Mouse (Mus musculus): ENCODE results near the gene Nfia. TPM values are rescaled to one million over a fixed set of nuclear protein-coding genes. Genes with fewer than 3 reads are reported as not detected.

The Nfia gene
- total RNA-seq, 1 experiment: 0.27 TPM

DNA sequence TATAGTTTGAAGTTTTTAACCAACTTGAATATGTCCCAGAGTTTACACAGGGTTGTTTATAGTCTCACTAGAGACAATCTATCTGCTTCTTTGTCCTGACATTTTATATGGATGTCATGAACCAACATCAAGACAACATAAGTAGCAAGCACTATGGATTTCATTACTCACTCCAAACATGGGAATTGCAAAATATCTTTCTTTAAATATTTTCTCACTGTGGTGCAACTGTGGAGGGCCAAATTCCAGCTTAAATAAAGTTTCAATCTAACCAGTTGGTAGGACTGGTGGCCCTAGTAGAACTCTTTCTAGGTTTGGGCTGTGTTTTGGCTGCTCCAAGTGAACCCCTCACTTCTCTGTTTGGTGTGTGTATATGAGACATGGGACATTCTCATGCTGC, 43.5 kb downstream of the Nfia start:
- in situ Hi-C loops (cut with MboI; ENCODE audit: low sequenced_read_pairs in 2 of 2, unreplicated experiment in 2 of 2): no loop called here

DNA sequence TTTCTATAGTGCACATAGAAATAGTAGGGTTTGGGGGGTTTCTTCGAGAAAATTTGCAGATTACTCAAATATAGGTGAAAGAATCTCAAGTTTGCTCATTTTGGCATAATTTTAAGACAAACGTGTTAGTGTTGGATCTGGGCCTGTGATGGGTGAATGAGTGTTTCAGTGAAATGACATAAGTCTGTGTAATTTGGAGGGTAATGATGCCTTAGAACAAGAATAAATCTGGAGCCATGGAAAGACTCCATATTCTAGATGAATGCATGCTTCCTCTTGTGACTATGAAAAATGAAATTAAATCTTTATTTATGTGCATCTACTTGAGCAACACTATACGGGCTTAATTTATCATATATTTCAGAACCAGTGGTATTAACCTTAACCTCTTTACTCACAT, 44.2 kb downstream of the Nfia start:
- H3K9me3 ChIP-seq (ENCODE audit: control insufficient read depth, insufficient read depth, low read depth, low read length): no peaks in the 10 kb centered on the region
- H3K36me3 ChIP-seq (ENCODE audit: control insufficient read depth, insufficient read depth, low read length, poor library complexity, severe bottlenecking): no peaks in the 10 kb centered on the region
- H3K4me1 ChIP-seq (ENCODE audit: control insufficient read depth in 2 of 2, insufficient read depth in 2 of 2, low read length in 2 of 2, poor library complexity in 1 of 2): no peaks in the 10 kb centered on the region
- H3K4me3 ChIP-seq (ENCODE audit: insufficient read depth in 1 of 2, low read depth in 1 of 2, low read length in 2 of 2, poor library complexity in 1 of 2, severe bottlenecking in 1 of 2): no peak overlapping the region
- in situ Hi-C loops (cut with MboI; ENCODE audit: low sequenced_read_pairs in 2 of 2, unreplicated experiment in 2 of 2): no loop called here
- no peak for TF ChIP-seq ZC3H11A (IDR thresholded peaks at IDR 0.05; ENCODE audit: borderline replicate concordance, low read depth, low read length)
- TF ChIP-seq CHD2 (IDR thresholded peaks at IDR 0.05; ENCODE audit: low read depth, low read length): no peak
- no peak for TF ChIP-seq ZNF384 (IDR thresholded peaks at IDR 0.05; ENCODE audit: low read depth, low read length)
- TF ChIP-seq MAFK (IDR thresholded peaks at IDR 0.05; ENCODE audit: insufficient read depth, low read depth, low read length): no peak
- TF ChIP-seq HCFC1 (IDR thresholded peaks at IDR 0.05; ENCODE audit: borderline replicate concordance, insufficient read depth, low read length): no peak
- no peak overlapping the region for H3K9ac ChIP-seq (ENCODE audit: insufficient read depth, low read depth, low read length, poor library complexity, severe bottlenecking)
- no peak overlapping the region for H3K27ac ChIP-seq (ENCODE audit: insufficient read depth, low read depth, low read length, poor library complexity, severe bottlenecking)
- no peak for DNase-seq (ENCODE audit: low read depth, low spot score)

More for the DNA sequence above, 43.5 kb downstream of the Nfia start:
- Histone ChIP-seq H3K36me3 (ENCODE audit: control insufficient read depth, insufficient read depth, low read length, poor library complexity, severe bottlenecking) (no peaks in the 10 kb centered on the region), H3K9ac (ENCODE audit: insufficient read depth, low read depth, low read length, poor library complexity, severe bottlenecking) (no peak overlapping the region), H3K4me3 (ENCODE audit: insufficient read depth in 1 of 2, low read depth in 1 of 2, low read length in 2 of 2, poor library complexity in 1 of 2, severe bottlenecking in 1 of 2) (no peak overlapping the region), H3K27ac (ENCODE audit: insufficient read depth, low read depth, low read length, poor library complexity, severe bottlenecking) (no peak overlapping the region), H3K9me3 (ENCODE audit: control insufficient read depth, insufficient read depth, low read depth, low read length) (no peaks in the 10 kb centered on the region), H3K4me1 (ENCODE audit: control insufficient read depth in 2 of 2, insufficient read depth in 2 of 2, low read length in 2 of 2, poor library complexity in 1 of 2) (no peaks in the 10 kb centered on the region)
- no peak for TF ChIP-seq ZNF384 (IDR thresholded peaks at IDR 0.05; ENCODE audit: low read depth, low read length)
- no peak for TF ChIP-seq ZC3H11A (IDR thresholded peaks at IDR 0.05; ENCODE audit: borderline replicate concordance, low read depth, low read length)
- no peak for TF ChIP-seq HCFC1 (IDR thresholded peaks at IDR 0.05; ENCODE audit: borderline replicate concordance, insufficient read depth, low read length)
- TF ChIP-seq CHD2 (IDR thresholded peaks at IDR 0.05; ENCODE audit: low read depth, low read length): no peak
- no peak for TF ChIP-seq MAFK (IDR thresholded peaks at IDR 0.05; ENCODE audit: insufficient read depth, low read depth, low read length)
- no peak for DNase-seq (ENCODE audit: low read depth, low spot score)

DNA sequence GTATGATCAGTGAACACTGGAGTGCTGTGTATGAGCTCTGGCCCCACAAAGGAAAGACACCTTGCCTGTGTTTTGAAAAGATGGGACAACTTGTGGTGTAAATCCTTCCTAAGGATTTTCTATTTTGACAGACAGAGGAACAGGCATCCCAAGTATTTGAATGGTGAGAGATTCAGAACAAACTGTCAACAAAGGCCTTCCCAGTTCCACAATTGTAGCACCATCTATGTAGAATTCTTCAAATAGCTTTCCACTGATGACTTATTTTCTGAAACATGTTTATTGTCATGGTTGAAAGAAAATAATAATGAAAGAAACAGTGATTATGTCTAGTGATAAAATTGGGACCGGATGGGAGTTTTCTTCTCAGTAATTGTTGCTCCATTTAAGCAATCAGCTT, 45.2 kb downstream of the Nfia start:
- TF ChIP-seq ZNF384 (IDR thresholded peaks at IDR 0.05; ENCODE audit: low read depth, low read length) (no peak), MAFK (IDR thresholded peaks at IDR 0.05; ENCODE audit: insufficient read depth, low read depth, low read length) (no peak), HCFC1 (IDR thresholded peaks at IDR 0.05; ENCODE audit: borderline replicate concordance, insufficient read depth, low read length) (no peak), ZC3H11A (IDR thresholded peaks at IDR 0.05; ENCODE audit: borderline replicate concordance, low read depth, low read length) (no peak), CHD2 (IDR thresholded peaks at IDR 0.05; ENCODE audit: low read depth, low read length) (no peak)
- Histone ChIP-seq H3K4me3 (ENCODE audit: insufficient read depth in 1 of 2, low read depth in 1 of 2, low read length in 2 of 2, poor library complexity in 1 of 2, severe bottlenecking in 1 of 2) (no peak overlapping the region), H3K27ac (ENCODE audit: insufficient read depth, low read depth, low read length, poor library complexity, severe bottlenecking) (no peak overlapping the region), H3K9ac (ENCODE audit: insufficient read depth, low read depth, low read length, poor library complexity, severe bottlenecking) (no peak overlapping the region), H3K4me1 (ENCODE audit: control insufficient read depth in 2 of 2, insufficient read depth in 2 of 2, low read length in 2 of 2, poor library complexity in 1 of 2) (no peaks in the 10 kb centered on the region), H3K9me3 (ENCODE audit: control insufficient read depth, insufficient read depth, low read depth, low read length) (no peaks in the 10 kb centered on the region), H3K36me3 (ENCODE audit: control insufficient read depth, insufficient read depth, low read length, poor library complexity, severe bottlenecking) (no peaks in the 10 kb centered on the region)
- no peak for DNase-seq (ENCODE audit: low read depth, low spot score)
- in situ Hi-C loops (cut with MboI; ENCODE audit: low sequenced_read_pairs in 2 of 2, unreplicated experiment in 2 of 2): no loop called here

DNA sequence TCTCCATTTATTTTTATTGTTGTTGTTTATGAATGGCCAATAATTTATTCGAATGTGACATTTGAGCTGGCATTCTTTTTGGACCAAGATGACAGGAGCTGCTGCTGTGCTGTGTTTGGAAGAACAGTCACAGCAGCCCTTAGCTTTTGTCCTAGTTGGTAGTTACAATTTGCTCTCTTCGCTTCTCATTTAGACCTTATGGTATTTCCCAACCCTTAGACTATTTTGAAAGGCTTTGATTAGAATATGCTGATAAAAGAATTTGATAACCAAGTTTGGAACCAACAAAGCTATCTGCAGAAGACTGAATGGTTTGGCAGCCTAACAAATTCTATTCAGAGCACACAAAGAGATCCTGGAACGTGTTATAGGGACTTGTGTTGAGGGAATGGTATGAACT, 46.0 kb downstream of the Nfia start:
- Histone ChIP-seq H3K4me1 (ENCODE audit: control insufficient read depth in 2 of 2, insufficient read depth in 2 of 2, low read length in 2 of 2, poor library complexity in 1 of 2) (no peaks in the 10 kb centered on the region), H3K4me3 (ENCODE audit: insufficient read depth in 1 of 2, low read depth in 1 of 2, low read length in 2 of 2, poor library complexity in 1 of 2, severe bottlenecking in 1 of 2) (no peak overlapping the region), H3K9me3 (ENCODE audit: control insufficient read depth, insufficient read depth, low read depth, low read length) (no peaks in the 10 kb centered on the region), H3K36me3 (ENCODE audit: control insufficient read depth, insufficient read depth, low read length, poor library complexity, severe bottlenecking) (no peaks in the 10 kb centered on the region), H3K27ac (ENCODE audit: insufficient read depth, low read depth, low read length, poor library complexity, severe bottlenecking) (no peak overlapping the region), H3K9ac (ENCODE audit: insufficient read depth, low read depth, low read length, poor library complexity, severe bottlenecking) (no peak overlapping the region)
- DNase-seq (ENCODE audit: low read depth, low spot score): no peak
- in situ Hi-C loops (cut with MboI; ENCODE audit: low sequenced_read_pairs in 2 of 2, unreplicated experiment in 2 of 2): no loop called here
- TF ChIP-seq HCFC1 (IDR thresholded peaks at IDR 0.05; ENCODE audit: borderline replicate concordance, insufficient read depth, low read length) (no peak), ZNF384 (IDR thresholded peaks at IDR 0.05; ENCODE audit: low read depth, low read length) (no peak), ZC3H11A (IDR thresholded peaks at IDR 0.05; ENCODE audit: borderline replicate concordance, low read depth, low read length) (no peak), CHD2 (IDR thresholded peaks at IDR 0.05; ENCODE audit: low read depth, low read length) (no peak), MAFK (IDR thresholded peaks at IDR 0.05; ENCODE audit: insufficient read depth, low read depth, low read length) (no peak)

DNA sequence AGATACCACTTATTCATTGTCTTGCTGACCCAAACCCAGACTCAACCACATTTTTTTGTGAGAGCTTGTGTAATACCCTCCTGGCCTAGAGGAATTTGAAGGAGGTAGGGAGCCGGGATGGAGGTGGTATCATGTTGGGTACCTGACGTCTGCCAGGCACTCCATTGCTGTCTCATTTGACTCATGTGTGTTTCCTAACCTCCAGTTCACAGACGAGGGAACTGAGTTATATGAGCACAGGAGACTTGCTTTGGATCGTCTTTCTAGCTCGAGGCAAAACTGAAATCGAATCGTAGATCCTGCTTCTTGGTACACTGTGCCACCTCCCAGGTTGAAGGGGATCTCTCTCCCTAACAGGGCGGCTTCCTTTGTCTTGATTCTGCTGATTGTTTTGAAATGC, 46.6 kb downstream of the Nfia start:
- no peaks in the 10 kb centered on the region for H3K4me1 ChIP-seq (ENCODE audit: control insufficient read depth in 2 of 2, insufficient read depth in 2 of 2, low read length in 2 of 2, poor library complexity in 1 of 2)
- H3K4me3 ChIP-seq (ENCODE audit: insufficient read depth in 1 of 2, low read depth in 1 of 2, low read length in 2 of 2, poor library complexity in 1 of 2, severe bottlenecking in 1 of 2): no peak overlapping the region
- no peak for DNase-seq (ENCODE audit: low read depth, low spot score)
- in situ Hi-C loops (cut with MboI; ENCODE audit: low sequenced_read_pairs in 2 of 2, unreplicated experiment in 2 of 2): no loop called here
- H3K27ac ChIP-seq (ENCODE audit: insufficient read depth, low read depth, low read length, poor library complexity, severe bottlenecking): no peak overlapping the region
- no peak overlapping the region for H3K9ac ChIP-seq (ENCODE audit: insufficient read depth, low read depth, low read length, poor library complexity, severe bottlenecking)
- no peaks in the 10 kb centered on the region for H3K9me3 ChIP-seq (ENCODE audit: control insufficient read depth, insufficient read depth, low read depth, low read length)
- no peaks in the 10 kb centered on the region for H3K36me3 ChIP-seq (ENCODE audit: control insufficient read depth, insufficient read depth, low read length, poor library complexity, severe bottlenecking)
- TF ChIP-seq HCFC1 (IDR thresholded peaks at IDR 0.05; ENCODE audit: borderline replicate concordance, insufficient read depth, low read length) (no peak), MAFK (IDR thresholded peaks at IDR 0.05; ENCODE audit: insufficient read depth, low read depth, low read length) (no peak), ZC3H11A (IDR thresholded peaks at IDR 0.05; ENCODE audit: borderline replicate concordance, low read depth, low read length) (no peak), ZNF384 (IDR thresholded peaks at IDR 0.05; ENCODE audit: low read depth, low read length) (no peak), CHD2 (IDR thresholded peaks at IDR 0.05; ENCODE audit: low read depth, low read length) (no peak)

All from ES-E14 (cell line).